Mouse (Mus musculus): ENCODE data around the gene Nms.

DNA sequence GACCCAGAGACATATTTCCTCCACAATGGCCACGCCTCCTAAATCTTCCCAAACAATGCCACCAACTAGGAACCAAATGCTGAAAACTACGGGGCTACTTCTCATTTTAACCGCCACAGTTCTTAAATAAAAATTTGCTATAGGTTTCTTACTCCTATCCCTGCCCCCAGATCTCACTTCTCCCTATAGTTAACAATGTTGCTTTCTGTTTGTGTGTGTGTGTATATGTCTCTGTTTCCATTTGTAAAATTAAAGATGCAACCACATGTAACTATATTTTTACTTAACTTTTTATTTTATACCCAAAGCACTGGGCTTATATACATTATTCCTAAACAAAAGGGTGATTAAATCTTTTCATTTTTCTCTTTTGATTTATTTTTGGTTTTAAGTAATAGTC is 46.4 kb downstream of the Nms start, which contains the start of gene Pdcl3:
- TF ChIP-seq CTCF (IDR thresholded peaks at IDR 0.05; ENCODE audit: control insufficient read depth, insufficient read depth, low read length): no peak
- no peak for TF ChIP-seq POLR2A (IDR thresholded peaks at IDR 0.05; ENCODE audit: borderline replicate concordance, control insufficient read depth, low read depth, low read length)

Measured in bone marrow, adult 2 months (tissue).